Mouse (Mus musculus): ENCODE measurements around the gene Mtm1. TPM values are rescaled to one million over a fixed set of nuclear protein-coding genes. Genes with fewer than 3 reads are reported as not detected.

Mtm1 gene
- polyA plus RNA-seq (2015; fragmentation: Nextera tagmentation; extraction: Ambion mirVana), result 13.3 and 15.2 TPM in 2 replicates

- no peaks in the 10 kb centered on the region for H3K36me3 ChIP-seq (ENCODE audit: control insufficient read depth, insufficient read depth, low read length)
- no peaks in the 10 kb centered on the region; the same call in 1 of the 2 replicates for H3K27me3 ChIP-seq (replicated peaks; ENCODE audit: control insufficient read depth, insufficient read depth, low read length)
- ATAC-seq, result no peak
- no peak within 1 kb of the TSS for H3K4me3 ChIP-seq (ENCODE audit: low read length)
- no peaks in the 10 kb centered on the region for H3K4me1 ChIP-seq (ENCODE audit: control insufficient read depth, insufficient read depth, low read length)
- H3K9me3 ChIP-seq (ENCODE audit: control insufficient read depth, low read length), result no peaks in the 10 kb centered on the region
- no peak within 1 kb of the TSS for H3K4me2 ChIP-seq (ENCODE audit: low read depth, low read length)
- 96% methylated on average over 1 of the region's 1 CpGs for WGBS
- H3K27ac ChIP-seq (ENCODE audit: low read length), result no peak within 1 kb of the TSS
- no peak within 1 kb of the TSS for H3K9ac ChIP-seq (ENCODE audit: low read depth, low read length)
Measured at GRCm38 (mm10) chrX:71210467-71210866, at the start of gene Mtm1. Gene Mtm1 (plus strand): TSS chrX:71210767.

DNA sequence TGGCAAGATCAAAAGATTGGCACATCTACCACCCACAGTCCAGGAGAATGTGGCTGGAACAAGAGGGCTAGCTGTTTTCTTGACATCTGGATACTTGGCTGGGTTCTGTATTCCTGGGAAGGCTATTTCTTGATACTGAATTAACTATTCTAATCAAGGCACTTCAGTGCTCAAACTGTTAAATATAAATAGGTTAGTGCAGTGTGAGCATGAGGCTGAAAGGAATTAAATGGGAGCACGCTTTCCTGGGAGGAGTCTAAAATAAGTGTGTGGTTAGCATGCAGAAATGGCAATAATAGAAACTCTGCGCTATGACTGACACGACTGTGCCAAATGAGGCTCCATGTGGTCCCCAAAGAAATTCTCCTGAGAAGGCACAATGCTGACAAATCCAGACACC is 29.0 kb upstream of the Mtm1 start:
- no peak overlapping the region for H3K4me3 ChIP-seq (ENCODE audit: low read length)
- H3K4me2 ChIP-seq (ENCODE audit: low read depth, low read length), result no peak overlapping the region
- no peak for ATAC-seq
- no peaks in the 10 kb centered on the region for H3K36me3 ChIP-seq (ENCODE audit: control insufficient read depth, insufficient read depth, low read length)
- no peaks in the 10 kb centered on the region for H3K9me3 ChIP-seq (ENCODE audit: control insufficient read depth, low read length)
- H3K27ac ChIP-seq (ENCODE audit: low read length), result no peak overlapping the region
- no peaks in the 10 kb centered on the region; the same call in 1 of the 2 replicates for H3K27me3 ChIP-seq (replicated peaks; ENCODE audit: control insufficient read depth, insufficient read depth, low read length)
- H3K9ac ChIP-seq (ENCODE audit: low read depth, low read length), result no peak overlapping the region
- H3K4me1 ChIP-seq (ENCODE audit: control insufficient read depth, insufficient read depth, low read length), result no peaks in the 10 kb centered on the region
- 86% methylated on average over 3 of the region's 3 CpGs for WGBS

DNA sequence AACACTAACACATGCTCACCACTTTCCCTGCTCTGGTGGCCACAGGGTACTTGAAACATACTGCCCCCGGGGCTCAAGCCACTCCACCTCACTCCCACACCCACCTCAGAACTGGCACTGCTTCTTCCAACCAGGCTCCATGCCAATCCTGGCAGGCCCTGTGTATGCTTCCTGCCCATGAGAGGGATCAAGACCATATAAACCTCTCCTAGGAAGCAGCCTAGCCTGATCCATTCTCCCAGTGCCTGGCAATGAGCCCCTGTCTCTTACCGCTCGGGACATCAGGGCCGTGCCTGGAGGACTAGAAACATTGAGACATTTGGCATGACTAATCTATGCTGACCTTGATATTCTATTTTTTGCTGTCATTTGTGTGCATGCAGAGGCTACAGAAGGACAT is 26.9 kb upstream of the Mtm1 start:
- ATAC-seq, result no peak
- WGBS, result 94% methylated on average over 4 of the region's 4 CpGs

DNA sequence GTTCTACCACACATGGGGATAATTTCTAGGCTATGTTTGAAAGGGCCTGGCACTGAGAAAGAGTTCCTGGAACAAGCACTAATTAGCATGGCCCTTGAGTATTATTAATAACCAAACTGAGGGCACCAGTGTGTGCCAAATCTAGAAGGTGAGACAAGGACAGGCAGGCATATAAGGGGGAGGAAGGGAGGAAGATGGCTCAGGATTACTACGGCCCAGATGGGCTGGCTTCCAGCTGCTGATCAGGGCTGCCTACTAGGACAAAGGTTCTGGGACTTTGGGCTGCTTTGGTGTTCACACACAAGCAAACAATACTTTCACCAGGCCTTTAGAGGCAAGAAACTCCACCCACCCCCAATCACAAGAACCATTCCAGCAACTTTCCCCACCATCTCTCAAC is 24.2 kb upstream of the Mtm1 start:
- H3K4me2 ChIP-seq (ENCODE audit: low read depth, low read length), result no peak overlapping the region
- no peak for ATAC-seq
- H3K36me3 ChIP-seq (ENCODE audit: control insufficient read depth, insufficient read depth, low read length), result no peaks in the 10 kb centered on the region
- H3K4me1 ChIP-seq (ENCODE audit: control insufficient read depth, insufficient read depth, low read length), result no peaks in the 10 kb centered on the region
- no peak overlapping the region for H3K27ac ChIP-seq (ENCODE audit: low read length)
- H3K27me3 ChIP-seq (replicated peaks; ENCODE audit: control insufficient read depth, insufficient read depth, low read length), result no peaks in the 10 kb centered on the region; the same call in 1 of the 2 replicates
- no peak overlapping the region for H3K4me3 ChIP-seq (ENCODE audit: low read length)
- H3K9ac ChIP-seq (ENCODE audit: low read depth, low read length), result no peak overlapping the region
- WGBS, result 69% methylated on average over 1 of the region's 1 CpGs
- no peaks in the 10 kb centered on the region for H3K9me3 ChIP-seq (ENCODE audit: control insufficient read depth, low read length)

More for the DNA sequence above, 26.9 kb upstream of the Mtm1 start:
- H3K4me3 ChIP-seq (ENCODE audit: low read length), result no peak overlapping the region
- H3K27ac ChIP-seq (ENCODE audit: low read length), result no peak overlapping the region
- H3K4me1 ChIP-seq (ENCODE audit: control insufficient read depth, insufficient read depth, low read length), result no peaks in the 10 kb centered on the region
- H3K4me2 ChIP-seq (ENCODE audit: low read depth, low read length), result no peak overlapping the region
- no peaks in the 10 kb centered on the region for H3K36me3 ChIP-seq (ENCODE audit: control insufficient read depth, insufficient read depth, low read length)
- no peaks in the 10 kb centered on the region for H3K9me3 ChIP-seq (ENCODE audit: control insufficient read depth, low read length)
- H3K9ac ChIP-seq (ENCODE audit: low read depth, low read length), result no peak overlapping the region
- H3K27me3 ChIP-seq (replicated peaks; ENCODE audit: control insufficient read depth, insufficient read depth, low read length), result no peaks in the 10 kb centered on the region; the same call in 1 of the 2 replicates

- no peaks in the 10 kb centered on the region for H3K4me1 ChIP-seq (ENCODE audit: control insufficient read depth, insufficient read depth, low read length)
- no peak overlapping the region for H3K9ac ChIP-seq (ENCODE audit: low read depth, low read length)
- H3K4me3 ChIP-seq (ENCODE audit: low read length), result no peak overlapping the region
- no peaks in the 10 kb centered on the region for H3K36me3 ChIP-seq (ENCODE audit: control insufficient read depth, insufficient read depth, low read length)
- H3K4me2 ChIP-seq (ENCODE audit: low read depth, low read length), result no peak overlapping the region
- no peak overlapping the region for H3K27ac ChIP-seq (ENCODE audit: low read length)
- no peaks in the 10 kb centered on the region for H3K9me3 ChIP-seq (ENCODE audit: control insufficient read depth, low read length)
- ATAC-seq, result no peak
- 68% methylated on average over 2 of the region's 2 CpGs for WGBS
- no peaks in the 10 kb centered on the region; the same call in 1 of the 2 replicates for H3K27me3 ChIP-seq (replicated peaks; ENCODE audit: control insufficient read depth, insufficient read depth, low read length)
Measured at GRCm38 (mm10) chrX:71204776-71205175, 5.8 kb upstream of the Mtm1 start.

GRCm38 (mm10) chrX:71205821-71206542 is 4.6 kb upstream of the Mtm1 start:
- Histone ChIP-seq H3K27me3 (replicated peaks; ENCODE audit: control insufficient read depth, insufficient read depth, low read length) (no peaks in the 10 kb centered on the region; the same call in 1 of the 2 replicates), H3K27ac (ENCODE audit: low read length) (no peak overlapping the region), H3K4me3 (ENCODE audit: low read length) (no peak overlapping the region), H3K4me2 (ENCODE audit: low read depth, low read length) (no peak overlapping the region), H3K36me3 (ENCODE audit: control insufficient read depth, insufficient read depth, low read length) (no peaks in the 10 kb centered on the region), H3K9ac (ENCODE audit: low read depth, low read length) (no peak overlapping the region), H3K4me1 (ENCODE audit: control insufficient read depth, insufficient read depth, low read length) (no peaks in the 10 kb centered on the region), H3K9me3 (ENCODE audit: control insufficient read depth, low read length) (no peaks in the 10 kb centered on the region)
- ATAC-seq, result no peak
- WGBS, result 88% methylated on average over 1 of the region's 1 CpGs

- 84% methylated on average over 1 of the region's 1 CpGs for WGBS
- Histone ChIP-seq H3K27me3 (replicated peaks; ENCODE audit: control insufficient read depth, insufficient read depth, low read length) (no peaks in the 10 kb centered on the region; the same call in 1 of the 2 replicates), H3K4me3 (ENCODE audit: low read length) (no peak overlapping the region), H3K27ac (ENCODE audit: low read length) (no peak overlapping the region), H3K9ac (ENCODE audit: low read depth, low read length) (no peak overlapping the region), H3K4me1 (ENCODE audit: control insufficient read depth, insufficient read depth, low read length) (no peaks in the 10 kb centered on the region), H3K9me3 (ENCODE audit: control insufficient read depth, low read length) (no peaks in the 10 kb centered on the region), H3K4me2 (ENCODE audit: low read depth, low read length) (no peak overlapping the region), H3K36me3 (ENCODE audit: control insufficient read depth, insufficient read depth, low read length) (no peaks in the 10 kb centered on the region)
- no peak for ATAC-seq
Measured at GRCm38 (mm10) chrX:71206595-71206994, 4.0 kb upstream of the Mtm1 start.

DNA sequence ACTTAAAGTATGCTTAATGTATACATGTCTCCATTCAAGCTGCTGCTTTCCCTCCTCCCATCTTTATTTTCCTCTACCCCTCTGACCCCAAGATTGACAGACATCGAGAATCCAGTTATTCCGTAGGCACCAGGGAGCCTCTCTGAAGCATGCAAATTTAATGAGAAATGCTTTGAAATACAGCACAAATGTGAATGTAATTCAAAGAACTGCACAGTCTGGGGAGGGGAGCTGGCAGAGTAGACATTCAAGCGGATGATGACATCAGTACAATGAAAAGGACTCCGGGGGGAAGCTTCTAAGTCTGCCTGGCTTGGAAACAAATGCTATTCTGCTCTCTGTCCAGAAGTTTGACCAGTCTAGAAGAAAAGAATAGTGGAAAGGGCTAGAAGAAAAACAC is 2.3 kb downstream of the Mtm1 start:
- no peak overlapping the region for H3K9ac ChIP-seq (ENCODE audit: low read depth, low read length)
- H3K27me3 ChIP-seq (replicated peaks; ENCODE audit: control insufficient read depth, insufficient read depth, low read length), result no peaks in the 10 kb centered on the region; the same call in 1 of the 2 replicates
- no peaks in the 10 kb centered on the region for H3K9me3 ChIP-seq (ENCODE audit: control insufficient read depth, low read length)
- no peaks in the 10 kb centered on the region for H3K36me3 ChIP-seq (ENCODE audit: control insufficient read depth, insufficient read depth, low read length)
- no peak overlapping the region for H3K27ac ChIP-seq (ENCODE audit: low read length)
- H3K4me3 ChIP-seq (ENCODE audit: low read length), result no peak overlapping the region
- no peak for ATAC-seq
- WGBS, result 71% methylated on average over 4 of the region's 4 CpGs
- no peak overlapping the region for H3K4me2 ChIP-seq (ENCODE audit: low read depth, low read length)
- no peaks in the 10 kb centered on the region for H3K4me1 ChIP-seq (ENCODE audit: control insufficient read depth, insufficient read depth, low read length)

DNA sequence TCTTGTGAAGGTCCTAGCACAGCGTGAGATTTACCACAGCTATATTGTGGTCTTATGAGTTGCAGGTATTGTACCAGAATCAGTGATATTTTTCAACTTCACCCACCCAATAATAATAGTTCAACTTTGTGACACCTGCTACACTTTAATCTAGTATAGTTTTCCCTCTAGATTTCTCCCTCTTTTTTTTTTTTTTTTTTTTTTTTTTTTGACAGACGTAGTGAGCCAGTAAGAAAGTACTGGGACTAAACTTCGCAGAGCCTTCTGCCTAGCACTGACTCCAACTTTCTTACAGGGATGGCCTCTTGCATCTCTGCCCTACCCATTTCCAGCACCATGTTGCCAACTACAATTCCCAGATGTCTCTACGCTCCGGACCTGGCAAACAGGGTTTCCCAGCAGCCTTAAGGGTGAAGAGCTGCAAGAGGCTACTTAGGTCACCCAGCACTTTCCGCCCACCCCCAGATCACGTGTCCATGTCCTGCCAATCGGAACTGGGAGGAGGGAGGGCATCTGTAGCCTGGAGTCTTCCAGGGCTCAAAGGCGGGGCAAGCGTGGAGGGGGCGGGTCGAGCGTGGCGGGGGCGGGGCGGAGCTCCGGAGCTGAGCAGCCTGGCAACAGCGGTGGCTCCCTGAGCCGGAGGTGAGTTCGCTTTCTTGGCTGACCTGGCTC is 4.0 kb downstream of the Mtm1 start:
- Histone ChIP-seq H3K9ac (ENCODE audit: low read depth, low read length) (peak overlapping the region; percentile 62), H3K4me3 (ENCODE audit: low read length) (peak overlapping the region; percentile 56), H3K36me3 (ENCODE audit: control insufficient read depth, insufficient read depth, low read length) (no peaks in the 10 kb centered on the region), H3K4me1 (ENCODE audit: control insufficient read depth, insufficient read depth, low read length) (no peaks in the 10 kb centered on the region), H3K4me2 (ENCODE audit: low read depth, low read length) (peak overlapping the region; percentile 65; the same call in 1 of the 2 replicates), H3K27ac (ENCODE audit: low read length) (no peak overlapping the region), H3K27me3 (replicated peaks; ENCODE audit: control insufficient read depth, insufficient read depth, low read length) (no peaks in the 10 kb centered on the region), H3K9me3 (ENCODE audit: control insufficient read depth, low read length) (no peaks in the 10 kb centered on the region)
- 21% methylated on average over 20 of the region's 20 CpGs for WGBS
- peak; percentile 96 for ATAC-seq

All from intestine, embryonic 16.5 days (tissue).